Comparison of ENCODE assay signal across 8 mouse cellular contexts in genomic region chr19:47152062-47152369, GRCm38 (mm10). TPM values are rescaled to one million over a fixed set of nuclear protein-coding genes. Genes with fewer than 3 reads are reported as not detected.
A peak's percentile ranks its signal among the peaks of the same experiment; 100 is the strongest.
DNase-seq lines count a peak whose midpoint lies in the region; ATAC-seq and TF ChIP-seq lines count a peak whose summit lies in the region.
"Had no signal": no experiment of that assay in that cellular context is flagged by ENCODE, and none has a peak within 500 bp of the region (broad histone marks: within the 10 kb centered on the region; RNA-seq: fewer than 3 reads in every experiment).

No protein-coding gene starts in this region.

- peak overlapping the region; percentile 29 for H3K4me2 ChIP-seq in liver, embryonic 12.5 days
- peak overlapping the region; percentile 60 for H3K4me2 ChIP-seq in forebrain, embryonic 13.5 days
- peak overlapping the region; percentile 55 for H3K4me2 ChIP-seq in intestine, postnatal 0 days (replicated peaks; ENCODE audit: low read depth)
- H3K4me2 ChIP-seq in neural tube, embryonic 15.5 days = peak overlapping the region; percentile 65

- peaks cover 49% of the 10 kb centered on the region for H3K27me3 ChIP-seq in liver, embryonic 12.5 days (replicated peaks)
- no peaks in the 10 kb centered on the region for H3K27me3 ChIP-seq in forebrain, embryonic 13.5 days
- 0 out of 2 replicates have a peak, but pooled peaks cover 8% of the 10 kb centered on the region for H3K27me3 ChIP-seq in intestine, postnatal 0 days (replicated peaks; ENCODE audit: control insufficient read depth, insufficient read depth, low read length)
- no peaks in the 10 kb centered on the region for H3K27me3 ChIP-seq in neural tube, embryonic 15.5 days (replicated peaks)

- no peaks in the 10 kb centered on the region for H3K36me3 ChIP-seq in liver, embryonic 12.5 days
- H3K36me3 ChIP-seq in forebrain, embryonic 13.5 days (ENCODE audit: poor library complexity, severe bottlenecking) = no peaks in the 10 kb centered on the region
- H3K36me3 ChIP-seq in intestine, postnatal 0 days (ENCODE audit: control insufficient read depth, insufficient read depth) = no peaks in the 10 kb centered on the region; the same call in 1 of the 2 replicates
- H3K36me3 ChIP-seq in neural tube, embryonic 15.5 days = no peaks in the 10 kb centered on the region

- no peak overlapping the region for H3K9ac ChIP-seq in liver, embryonic 12.5 days
- H3K9ac ChIP-seq in forebrain, embryonic 13.5 days = peak overlapping the region; percentile 60
- no peak overlapping the region for H3K9ac ChIP-seq in intestine, postnatal 0 days (ENCODE audit: low read depth, low read length)
- peak overlapping the region; percentile 46; the same call in 1 of the 2 replicates for H3K9ac ChIP-seq in neural tube, embryonic 15.5 days (replicated peaks)

- TF ChIP-seq CTCF in intestine, postnatal 0 days (IDR thresholded peaks at IDR 0.05; ENCODE audit: low read depth) = no peak

- no peak for DNase-seq in liver
- no peak for DNase-seq in left cerebral cortex, postnatal 4 days
- DNase-seq in urinary bladder, adult 18-20 months (ENCODE audit: low spot score in 2 of 2) = no peak
- DNase-seq: layer of hippocampus, adult 9-11 months had no signal

- ATAC-seq in liver, embryonic 12.5 days = no peak
- ATAC-seq in forebrain, embryonic 13.5 days = no peak; the same call in 1 of the 2 replicates
- ATAC-seq in intestine, postnatal 0 days = no peak
- no peak for ATAC-seq in neural tube, embryonic 15.5 days (ENCODE audit: low FRiP score)

- H3K4me1 ChIP-seq in liver, embryonic 12.5 days = no peaks in the 10 kb centered on the region
- H3K4me1 ChIP-seq in forebrain, embryonic 13.5 days = no peaks in the 10 kb centered on the region
- H3K4me1 ChIP-seq in intestine, postnatal 0 days (replicated peaks; ENCODE audit: control insufficient read depth, insufficient read depth, low read length) = no peaks in the 10 kb centered on the region
- H3K4me1 ChIP-seq in neural tube, embryonic 15.5 days = peaks cover 8% of the 10 kb centered on the region; the same call in 1 of the 2 replicates

- no peak overlapping the region for H3K4me3 ChIP-seq in liver, embryonic 12.5 days
- peak overlapping the region; percentile 32 for H3K4me3 ChIP-seq in forebrain, embryonic 13.5 days
- H3K4me3 ChIP-seq in intestine, postnatal 0 days (ENCODE audit: low read depth, low read length) = peak overlapping the region; percentile 12; the same call in 1 of the 2 replicates
- peak overlapping the region; percentile 39 for H3K4me3 ChIP-seq in neural tube, embryonic 15.5 days (replicated peaks)

- intact Hi-C loops in left cerebral cortex, postnatal 4 days (cut with DNase I) = no loop called here

- H3K27ac ChIP-seq in liver, embryonic 12.5 days = no peak overlapping the region
- H3K27ac ChIP-seq in forebrain, embryonic 13.5 days = no peak overlapping the region
- H3K27ac ChIP-seq in intestine, postnatal 0 days (ENCODE audit: low read depth, low read length) = no peak overlapping the region
- no peak overlapping the region; the same call in 1 of the 2 replicates for H3K27ac ChIP-seq in neural tube, embryonic 15.5 days (replicated peaks)

- no peaks in the 10 kb centered on the region for H3K9me3 ChIP-seq in liver, embryonic 12.5 days (replicated peaks)
- no peaks in the 10 kb centered on the region for H3K9me3 ChIP-seq in forebrain, embryonic 13.5 days (replicated peaks)
- no peaks in the 10 kb centered on the region for H3K9me3 ChIP-seq in intestine, postnatal 0 days (ENCODE audit: control insufficient read depth)
- H3K9me3 ChIP-seq in neural tube, embryonic 15.5 days (replicated peaks) = no peaks in the 10 kb centered on the region

- WGBS in liver, embryonic 12.5 days (ENCODE audit: insufficient replicate concordance) = 56% methylated on average over 12 of the region's 12 CpGs
- WGBS in forebrain, embryonic 13.5 days = 61% methylated on average over 12 of the region's 12 CpGs
- 62% methylated on average over 12 of the region's 12 CpGs for WGBS in intestine, postnatal 0 days
- WGBS in neural tube, embryonic 15.5 days = 64% methylated on average over 12 of the region's 12 CpGs

RNA-seq across cellular contexts. Expression of gene Calhm3, which starts 5.5 kb away (rescaled TPM):
- not detected in 2 replicates for polyA plus RNA-seq in liver, embryonic 12.5 days (2016; fragmentation: Nextera tagmentation; extraction: Ambion mirVana)
- polyA plus RNA-seq in forebrain, embryonic 13.5 days (2015; fragmentation: Nextera tagmentation; extraction: Ambion mirVana) = not detected in 2 replicates
- 0.43 and 0.95 TPM in 2 replicates for polyA plus RNA-seq in intestine, postnatal 0 days (2015; fragmentation: Nextera tagmentation; extraction: Ambion mirVana)
- polyA plus RNA-seq in neural tube, embryonic 15.5 days (2015; fragmentation: Nextera tagmentation; extraction: Ambion mirVana) = 0.18 TPM in 1 of 2 replicates, not detected in the other
- total RNA-seq in left cerebral cortex, postnatal 4 days (2021) = not detected

RNA-seq across cellular contexts. Expression of gene Calhm1, which starts 8.0 kb away (rescaled TPM):
- polyA plus RNA-seq in liver, embryonic 12.5 days (2016; fragmentation: Nextera tagmentation; extraction: Ambion mirVana) = not detected in 2 replicates
- not detected in 2 replicates for polyA plus RNA-seq in forebrain, embryonic 13.5 days (2015; fragmentation: Nextera tagmentation; extraction: Ambion mirVana)
- polyA plus RNA-seq in intestine, postnatal 0 days (2015; fragmentation: Nextera tagmentation; extraction: Ambion mirVana) = not detected in 2 replicates
- polyA plus RNA-seq in neural tube, embryonic 15.5 days (2015; fragmentation: Nextera tagmentation; extraction: Ambion mirVana) = not detected in 2 replicates
- total RNA-seq in left cerebral cortex, postnatal 4 days (2021) = not detected

RNA-seq across cellular contexts. Expression of gene Calhm2, which starts 13.9 kb away (rescaled TPM):
- polyA plus RNA-seq in liver, embryonic 12.5 days (2016; fragmentation: Nextera tagmentation; extraction: Ambion mirVana) = 1.9 and 2.4 TPM in 2 replicates
- polyA plus RNA-seq in forebrain, embryonic 13.5 days (2015; fragmentation: Nextera tagmentation; extraction: Ambion mirVana) = 1.0 and 1.4 TPM in 2 replicates
- polyA plus RNA-seq in intestine, postnatal 0 days (2015; fragmentation: Nextera tagmentation; extraction: Ambion mirVana) = 2.6 and 3.0 TPM in 2 replicates
- 1.3 and 3.0 TPM in 2 replicates for polyA plus RNA-seq in neural tube, embryonic 15.5 days (2015; fragmentation: Nextera tagmentation; extraction: Ambion mirVana)
- total RNA-seq in left cerebral cortex, postnatal 4 days (2021) = 1 to 10 TPM; 1.2 to 2.2 TPM

RNA-seq across cellular contexts. Expression of gene Neurl1a, which starts 26.6 kb away (rescaled TPM):
- polyA plus RNA-seq in liver, embryonic 12.5 days (2016; fragmentation: Nextera tagmentation; extraction: Ambion mirVana) = 2.2 and 2.6 TPM in 2 replicates
- polyA plus RNA-seq in forebrain, embryonic 13.5 days (2015; fragmentation: Nextera tagmentation; extraction: Ambion mirVana) = 2.8 and 4.4 TPM in 2 replicates
- 2.4 and 2.6 TPM in 2 replicates for polyA plus RNA-seq in intestine, postnatal 0 days (2015; fragmentation: Nextera tagmentation; extraction: Ambion mirVana)
- polyA plus RNA-seq in neural tube, embryonic 15.5 days (2015; fragmentation: Nextera tagmentation; extraction: Ambion mirVana) = 13.7 and 15.4 TPM in 2 replicates
- total RNA-seq in left cerebral cortex, postnatal 4 days (2021) = 10 to 100 TPM; 42.6 to 54.8 TPM

Comparison
In these comparisons a context has a peak if more than half of its experiments do, and no peak if none do; other contexts are left out.
1. H3K9ac ChIP-seq: peak in forebrain, embryonic 13.5 days (single experiment) and neural tube, embryonic 15.5 days (single experiment); none in liver, embryonic 12.5 days (single experiment) and intestine, postnatal 0 days (single experiment).
2. Peak in every context shown above with its lines, with median percentiles within 50 percentile points of each other: H3K4me2 ChIP-seq.